Mouse (Mus musculus): ENCODE data around the gene Snx27.

- no peak for TF ChIP-seq POLR2A (IDR thresholded peaks at IDR 0.05; ENCODE audit: borderline replicate concordance, insufficient read depth, low read length)
- TF ChIP-seq CTCF (IDR thresholded peaks at IDR 0.05; ENCODE audit: borderline replicate concordance, insufficient read depth, low read depth, low read length) = 0 out of 2 replicates have a peak, but pooled peaks have one; percentile 5
These were observed 18.0 kb downstream of the Snx27 start for GRCm38 (mm10) chr3:94564356-94565010.
